19 mouse cellular contexts compared by ENCODE assay signal in the genomic region with DNA sequence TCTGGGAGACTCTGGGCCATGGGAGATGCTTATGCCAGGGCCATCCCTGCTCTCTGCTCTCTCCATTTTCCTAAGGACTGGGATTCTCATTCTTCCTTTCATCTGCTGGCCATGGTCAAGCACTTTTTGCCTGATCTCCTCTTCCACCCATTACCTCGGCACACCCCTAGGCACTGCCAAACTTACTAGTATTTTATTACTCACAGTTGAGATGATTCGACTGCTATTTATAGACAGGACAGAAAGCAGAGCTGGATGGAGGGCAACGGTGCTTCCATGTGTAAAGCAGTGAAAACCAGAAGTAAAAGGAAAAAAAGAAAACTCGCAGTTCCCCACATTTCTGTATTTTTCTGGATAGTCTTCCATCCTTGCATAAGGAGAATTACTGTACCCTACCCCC. TPM values are rescaled to one million over a fixed set of nuclear protein-coding genes. Genes with fewer than 3 reads are reported as not detected.
"Had no signal": no experiment of that assay in that cellular context is flagged by ENCODE, and none has a peak within 500 bp of the region (broad histone marks: within the 10 kb centered on the region; RNA-seq: fewer than 3 reads in every experiment).

No protein-coding gene starts in this region.

- DNase-seq: liver, postnatal 0 days; lung, adult 2 months; lung, postnatal 14 days; lung, postnatal 36 days; midbrain, embryonic 14.5 days; right cerebral cortex, postnatal 14 days; thymus, adult 2 months; thymus, postnatal 25 days; thymus, postnatal 4 days had no signal

- H3K9ac ChIP-seq: liver, embryonic 15.5 days; liver, postnatal 0 days; lung, embryonic 15.5 days; midbrain, embryonic 12.5 days; neural tube, embryonic 12.5 days; stomach, embryonic 15.5 days had no signal

- ATAC-seq: liver, postnatal 0 days; lung, postnatal 0 days had no signal

- H3K4me3 ChIP-seq: liver, embryonic 15.5 days; lung, embryonic 15.5 days; megakaryocyte, embryonic 14.5 days; midbrain, embryonic 12.5 days; neural tube, embryonic 12.5 days; stomach, embryonic 15.5 days had no signal

- H3K4me2 ChIP-seq: liver, embryonic 15.5 days; lung, embryonic 15.5 days; midbrain, embryonic 12.5 days; neural tube, embryonic 12.5 days; stomach, embryonic 15.5 days had no signal

- H3K4me1 ChIP-seq: liver, embryonic 15.5 days; lung, embryonic 15.5 days; megakaryocyte, embryonic 14.5 days; midbrain, embryonic 12.5 days; neural tube, embryonic 12.5 days; stomach, embryonic 15.5 days had no signal

- H3K9me3 ChIP-seq: liver, embryonic 15.5 days; lung, embryonic 15.5 days; megakaryocyte, embryonic 14.5 days; midbrain, embryonic 12.5 days; neural tube, embryonic 12.5 days; stomach, embryonic 15.5 days had no signal

- H3K27ac ChIP-seq: liver, embryonic 15.5 days; lung, embryonic 15.5 days; macrophage; midbrain, embryonic 12.5 days; neural tube, embryonic 12.5 days; stomach, embryonic 15.5 days; stomach, postnatal 0 days had no signal

- H3K27me3 ChIP-seq: liver, embryonic 15.5 days; lung, embryonic 15.5 days; megakaryocyte, embryonic 14.5 days; midbrain, embryonic 12.5 days; neural tube, embryonic 12.5 days; stomach, embryonic 15.5 days had no signal

- H3K36me3 ChIP-seq: liver, embryonic 15.5 days; lung, embryonic 15.5 days; midbrain, embryonic 12.5 days; neural tube, embryonic 12.5 days; stomach, embryonic 15.5 days had no signal

RNA-seq across cellular contexts. Expression of a gene that starts 31.0 kb away (rescaled TPM):
- polyA plus RNA-seq: liver, postnatal 0 days; lung, postnatal 0 days; macrophage; spleen, adult 2 months had no signal
